Mouse (Mus musculus) hindbrain, embryonic 12.5 days (tissue): Measurements from ENCODE around the gene Nfya. TPM values are rescaled to one million over a fixed set of nuclear protein-coding genes. Genes with fewer than 3 reads are reported as not detected.

Experiments used
- ATAC-seq: fragments of 200-750 bp; cut with Nextera tagmentation; 2 replicates; pipeline ENCODE4 v1.8.0; 2017; ENCODE audit warnings: moderate TSS enrichment; ENCODE audit not compliant: low FRiP score
- H3K27ac ChIP-seq: fragments of 300-500 bp; sonication (generic); 2 replicates; pipeline ENCODE4 v1.5.1; 2016; ENCODE audit warnings: mild to moderate bottlenecking
- H3K27me3 ChIP-seq: fragments of 300-500 bp; sonication (generic); 2 replicates; pipeline ENCODE4 v1.6.1; 2016; ENCODE audit warnings: mild to moderate bottlenecking
- H3K36me3 ChIP-seq: fragments of 300-500 bp; sonication (generic); 2 replicates; pipeline ENCODE4 v1.6.1; 2016; ENCODE audit warnings: mild to moderate bottlenecking
- H3K4me1 ChIP-seq: fragments of 300-500 bp; sonication (generic); 2 replicates; pipeline ENCODE4 v1.6.1; 2016
- H3K4me2 ChIP-seq: fragments of 300-500 bp; sonication (generic); replicated peaks from 2 replicates; pipeline ENCODE4 v1.6.1; 2016; ENCODE audit warnings: mild to moderate bottlenecking
- H3K4me3 ChIP-seq: fragments of 300-500 bp; sonication (generic); 2 replicates; pipeline ENCODE4 v1.5.1; 2016; ENCODE audit warnings: mild to moderate bottlenecking
- H3K9ac ChIP-seq: fragments of 300-500 bp; sonication (generic); 2 replicates; pipeline ENCODE4 v1.6.1; 2016; ENCODE audit warnings: mild to moderate bottlenecking, moderate library complexity
- H3K9me3 ChIP-seq: fragments of 300-500 bp; sonication (generic); replicated peaks from 2 replicates; pipeline ENCODE4 v1.6.1; 2016; ENCODE audit warnings: mild to moderate bottlenecking
- WGBS: fragments of 180-500 bp; shearing (Covaris S2); methylation state at CpG from one replicate; pipeline ENCODE4 v1.1.7; 2016; 5-methylcytosine and 5-hydroxymethylcytosine counted together
- polyA plus RNA-seq: library from polyadenylated mRNA; unstranded; fragments of >200 nt; fragmentation: Nextera tagmentation; extraction: Ambion mirVana; gene quantifications from 2 replicates; pipeline ENCODE4 v1.2.1, GENCODE M21; 2016

The Nfya gene
- polyA plus RNA-seq, 1 experiment from 2014 or later: 16.7 TPM

- no peak overlapping the region for H3K9ac ChIP-seq
- peaks cover 22% of the 10 kb centered on the region for H3K4me1 ChIP-seq
- 56% methylated on average over 9 of the region's 9 CpGs for WGBS
- no peak for ATAC-seq
- H3K27ac ChIP-seq: no peak overlapping the region
- no peaks in the 10 kb centered on the region for H3K9me3 ChIP-seq
- no peaks in the 10 kb centered on the region for H3K27me3 ChIP-seq
- H3K4me3 ChIP-seq: no peak overlapping the region
- H3K36me3 ChIP-seq: no peaks in the 10 kb centered on the region
- no peak overlapping the region for H3K4me2 ChIP-seq
Measured at GRCm38 (mm10) chr17:48425823-48426612, 16.3 kb upstream of the Nfya start.

GRCm38 (mm10) chr17:48424237-48424636 lies 14.5 kb upstream of the Nfya start:
- Histone ChIP-seq H3K27ac (no peak overlapping the region), H3K4me3 (no peak overlapping the region), H3K36me3 (no peaks in the 10 kb centered on the region), H3K9ac (no peak overlapping the region), H3K27me3 (no peaks in the 10 kb centered on the region), H3K4me1 (peaks cover 14% of the 10 kb centered on the region), H3K4me2 (no peak overlapping the region), H3K9me3 (no peaks in the 10 kb centered on the region)
- 83% methylated on average over 9 of the region's 9 CpGs for WGBS
- ATAC-seq: no peak

- H3K4me1 ChIP-seq: no peaks in the 10 kb centered on the region
- peaks cover 17% of the 10 kb centered on the region for H3K36me3 ChIP-seq
- H3K9ac ChIP-seq: no peak overlapping the region
- no peaks in the 10 kb centered on the region for H3K27me3 ChIP-seq
- no peak overlapping the region for H3K4me3 ChIP-seq
- no peak overlapping the region for H3K27ac ChIP-seq
- 66% methylated on average over 2 of the region's 2 CpGs for WGBS
- H3K9me3 ChIP-seq: no peaks in the 10 kb centered on the region
- H3K4me2 ChIP-seq: no peak overlapping the region
- ATAC-seq: no peak
Measured at GRCm38 (mm10) chr17:48419571-48419970, 9.9 kb upstream of the Nfya start.

GRCm38 (mm10) chr17:48418781-48419180 lies 9.1 kb upstream of the Nfya start:
- Histone ChIP-seq H3K4me1 (no peaks in the 10 kb centered on the region), H3K4me2 (no peak overlapping the region), H3K36me3 (peaks cover 21% of the 10 kb centered on the region), H3K9ac (no peak overlapping the region), H3K4me3 (no peak overlapping the region), H3K27ac (no peak overlapping the region), H3K9me3 (no peaks in the 10 kb centered on the region), H3K27me3 (no peaks in the 10 kb centered on the region)
- 84% methylated on average over 1 of the region's 1 CpGs for WGBS
- no peak for ATAC-seq

- ATAC-seq: no peak
- Histone ChIP-seq H3K4me3 (no peak overlapping the region), H3K36me3 (peaks cover 24% of the 10 kb centered on the region), H3K4me1 (no peaks in the 10 kb centered on the region), H3K27me3 (no peaks in the 10 kb centered on the region), H3K27ac (no peak overlapping the region), H3K9ac (no peak overlapping the region), H3K4me2 (no peak overlapping the region), H3K9me3 (no peaks in the 10 kb centered on the region)
- WGBS: 85% methylated on average over 7 of the region's 7 CpGs
Measured at GRCm38 (mm10) chr17:48418174-48418573, 8.5 kb upstream of the Nfya start.

- Histone ChIP-seq H3K9ac (no peak overlapping the region), H3K4me3 (no peak overlapping the region), H3K4me1 (no peaks in the 10 kb centered on the region), H3K27me3 (no peaks in the 10 kb centered on the region), H3K27ac (no peak overlapping the region), H3K9me3 (no peaks in the 10 kb centered on the region), H3K4me2 (no peak overlapping the region), H3K36me3 (peaks cover 24% of the 10 kb centered on the region)
- WGBS: 91% methylated on average over 6 of the region's 6 CpGs
- ATAC-seq: no peak
Measured at GRCm38 (mm10) chr17:48417521-48417920, 7.8 kb upstream of the Nfya start.

- Histone ChIP-seq H3K27me3 (no peaks in the 10 kb centered on the region), H3K4me2 (no peak overlapping the region), H3K9me3 (no peaks in the 10 kb centered on the region), H3K9ac (no peak overlapping the region), H3K27ac (no peak overlapping the region), H3K4me3 (no peak overlapping the region), H3K36me3 (peaks cover 24% of the 10 kb centered on the region), H3K4me1 (0 out of 2 replicates have a peak, but pooled peaks cover 6% of the 10 kb centered on the region)
- peak; percentile 69; the same call in 1 of the 2 replicates for ATAC-seq
- 90% methylated on average over 14 of the region's 14 CpGs for WGBS
Measured at GRCm38 (mm10) chr17:48416425-48417195, 6.9 kb upstream of the Nfya start.

GRCm38 (mm10) chr17:48416011-48416410 lies 6.3 kb upstream of the Nfya start:
- Histone ChIP-seq H3K4me1 (peaks cover 11% of the 10 kb centered on the region), H3K36me3 (peaks cover 24% of the 10 kb centered on the region), H3K27ac (no peak overlapping the region), H3K9me3 (no peaks in the 10 kb centered on the region), H3K27me3 (no peaks in the 10 kb centered on the region), H3K4me2 (no peak overlapping the region), H3K9ac (no peak overlapping the region), H3K4me3 (no peak overlapping the region)
- ATAC-seq: no peak
- WGBS: 85% methylated on average over 7 of the region's 7 CpGs

- peak overlapping the region; percentile 67 for H3K4me2 ChIP-seq
- peak overlapping the region; percentile 77 for H3K4me3 ChIP-seq
- H3K27ac ChIP-seq: peak overlapping the region; percentile 99; the same call in 1 of the 2 replicates
- ATAC-seq: no peak
- H3K27me3 ChIP-seq: no peaks in the 10 kb centered on the region
- H3K9ac ChIP-seq: peak overlapping the region; percentile 79
- H3K9me3 ChIP-seq: no peaks in the 10 kb centered on the region
- peaks cover 14% of the 10 kb centered on the region for H3K36me3 ChIP-seq
- peaks cover 27% of the 10 kb centered on the region for H3K4me1 ChIP-seq
- WGBS: 62% methylated on average over 8 of the region's 8 CpGs
Measured at GRCm38 (mm10) chr17:48411241-48411640, 1.5 kb upstream of the Nfya start.

GRCm38 (mm10) chr17:48410299-48410785 lies 636 bp upstream of the Nfya start:
- H3K4me1 ChIP-seq: peaks cover 27% of the 10 kb centered on the region
- H3K27ac ChIP-seq: peak overlapping the region; percentile 99
- peak overlapping the region; percentile 79 for H3K9ac ChIP-seq
- H3K4me3 ChIP-seq: peak overlapping the region; percentile 77
- H3K36me3 ChIP-seq: peaks cover 14% of the 10 kb centered on the region
- H3K9me3 ChIP-seq: no peaks in the 10 kb centered on the region
- ATAC-seq: peak; percentile 33
- H3K4me2 ChIP-seq: peak overlapping the region; percentile 67
- under 1% methylated on average over 13 of the region's 13 CpGs for WGBS
- no peaks in the 10 kb centered on the region for H3K27me3 ChIP-seq

GRCm38 (mm10) chr17:48408526-48409291 lies 997 bp downstream of the Nfya start:
- under 1% methylated on average over 47 of the region's 47 CpGs for WGBS
- H3K27ac ChIP-seq: peak overlapping the region; percentile 99
- peak overlapping the region; percentile 73 for H3K4me2 ChIP-seq
- no peaks in the 10 kb centered on the region for H3K27me3 ChIP-seq
- peak; percentile 47 for ATAC-seq
- H3K9ac ChIP-seq: peak overlapping the region; percentile 93
- 0 out of 2 replicates have a peak, but pooled peaks cover 3% of the 10 kb centered on the region for H3K36me3 ChIP-seq
- peak overlapping the region; percentile 77 for H3K4me3 ChIP-seq
- no peaks in the 10 kb centered on the region for H3K9me3 ChIP-seq
- H3K4me1 ChIP-seq: peaks cover 27% of the 10 kb centered on the region
